Mouse (Mus musculus): ENCODE data around the gene Nxt1. TPM values are rescaled to one million over a fixed set of nuclear protein-coding genes. Genes with fewer than 3 reads are reported as not detected.

Nxt1 gene
- polyA plus RNA-seq, 1 experiment from 2014 or later: 54.6 TPM

DNA sequence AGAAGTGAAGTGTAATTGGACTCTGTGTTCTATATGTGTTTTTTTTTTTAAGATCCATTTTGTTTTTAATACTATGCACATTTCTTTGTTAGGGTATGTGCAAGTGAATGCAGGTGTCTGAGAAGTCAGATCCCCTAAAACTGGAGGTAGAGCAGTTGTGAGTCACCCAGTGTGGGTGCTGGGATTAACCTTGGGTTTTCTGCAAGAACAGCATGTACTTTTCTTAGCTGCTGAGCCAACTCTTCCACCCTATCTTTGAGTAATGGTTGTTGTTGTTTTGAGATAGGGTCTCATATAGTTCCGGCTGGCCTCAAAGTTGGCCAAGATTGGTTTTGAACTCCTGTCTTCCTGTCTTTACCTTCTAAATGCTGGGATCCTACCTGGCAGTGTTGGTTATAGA, 10.6 kb downstream of the Nxt1 start:
- 93% methylated on average over 1 of the region's 1 CpGs for WGBS

DNA sequence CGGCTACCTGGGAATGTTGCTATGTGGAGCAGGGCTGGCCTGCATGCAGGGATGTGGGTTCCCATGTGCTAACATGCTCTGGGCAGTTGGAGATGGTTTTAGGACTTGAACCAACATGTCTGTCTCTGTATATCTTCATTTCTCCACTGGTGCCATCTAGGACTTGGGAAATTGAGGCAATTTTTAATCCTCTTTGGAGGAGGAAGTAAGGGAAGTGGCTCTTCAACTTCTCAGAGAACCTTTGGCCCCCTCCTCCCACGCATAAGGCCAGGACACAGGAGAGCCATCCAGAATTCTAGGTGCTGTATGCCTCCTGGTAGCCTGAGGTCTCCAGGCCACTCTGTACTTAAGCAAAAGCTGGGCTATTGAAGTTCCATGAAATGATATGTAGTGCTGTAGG, 12.6 kb downstream of the Nxt1 start:
- Histone ChIP-seq H3K4me3 (replicated peaks; ENCODE audit: low read depth, low read length) (no peak overlapping the region), H3K4me2 (ENCODE audit: low read length) (no peak overlapping the region), H3K27ac (replicated peaks; ENCODE audit: low read depth, low read length) (no peak overlapping the region), H3K9ac (replicated peaks; ENCODE audit: low read length) (no peak overlapping the region), H3K9me3 (ENCODE audit: control insufficient read depth, low read length) (no peaks in the 10 kb centered on the region), H3K27me3 (ENCODE audit: control insufficient read depth, insufficient read depth, low read length) (no peaks in the 10 kb centered on the region), H3K4me1 (ENCODE audit: control insufficient read depth, insufficient read depth, low read length) (peaks cover 16% of the 10 kb centered on the region), H3K36me3 (ENCODE audit: control insufficient read depth, insufficient read depth, low read length) (peaks cover 58% of the 10 kb centered on the region)
- 98% methylated on average over 2 of the region's 2 CpGs for WGBS
- ATAC-seq (ENCODE audit: low FRiP score, low TSS enrichment): no peak
- no peak for DNase-seq

More for the DNA sequence above, 10.6 kb downstream of the Nxt1 start:
- H3K4me1 ChIP-seq (ENCODE audit: control insufficient read depth, insufficient read depth, low read length): peaks cover 31% of the 10 kb centered on the region
- H3K9me3 ChIP-seq (ENCODE audit: control insufficient read depth, low read length): no peaks in the 10 kb centered on the region
- no peak overlapping the region for H3K4me3 ChIP-seq (replicated peaks; ENCODE audit: low read depth, low read length)
- H3K4me2 ChIP-seq (ENCODE audit: low read length): no peak overlapping the region
- H3K36me3 ChIP-seq (ENCODE audit: control insufficient read depth, insufficient read depth, low read length): peaks cover 45% of the 10 kb centered on the region
- DNase-seq (no peak), ATAC-seq (ENCODE audit: low FRiP score, low TSS enrichment) (no peak)
- no peak overlapping the region for H3K9ac ChIP-seq (replicated peaks; ENCODE audit: low read length)
- H3K27ac ChIP-seq (replicated peaks; ENCODE audit: low read depth, low read length): no peak overlapping the region
- no peaks in the 10 kb centered on the region for H3K27me3 ChIP-seq (ENCODE audit: control insufficient read depth, insufficient read depth, low read length)

DNA sequence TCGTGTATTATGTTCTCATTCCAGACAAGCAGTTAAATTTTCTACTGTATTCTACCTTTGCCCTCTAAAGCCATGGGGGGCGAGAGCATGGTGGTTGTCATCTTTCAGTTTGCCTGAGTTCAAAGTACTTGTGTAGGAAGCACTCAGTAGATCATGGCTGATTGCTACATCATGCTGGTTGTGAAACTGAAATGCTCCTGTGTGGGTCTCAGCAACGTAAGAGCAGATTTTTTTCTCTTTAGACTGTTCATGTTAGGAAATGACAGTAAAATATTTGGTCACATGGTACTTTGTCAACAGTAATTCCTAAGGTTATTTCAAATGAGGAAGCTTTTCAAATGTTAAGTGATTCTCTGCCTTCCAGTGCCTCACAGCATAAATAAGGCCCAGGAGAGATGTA, 13.3 kb downstream of the Nxt1 start:
- ATAC-seq (ENCODE audit: low FRiP score, low TSS enrichment) (no peak), DNase-seq (no peak)
- H3K9me3 ChIP-seq (ENCODE audit: control insufficient read depth, low read length): no peaks in the 10 kb centered on the region
- H3K4me3 ChIP-seq (replicated peaks; ENCODE audit: low read depth, low read length): no peak overlapping the region
- H3K27me3 ChIP-seq (ENCODE audit: control insufficient read depth, insufficient read depth, low read length): no peaks in the 10 kb centered on the region
- no peak overlapping the region for H3K9ac ChIP-seq (replicated peaks; ENCODE audit: low read length)
- H3K27ac ChIP-seq (replicated peaks; ENCODE audit: low read depth, low read length): no peak overlapping the region
- no peak overlapping the region for H3K4me2 ChIP-seq (ENCODE audit: low read length)
- H3K36me3 ChIP-seq (ENCODE audit: control insufficient read depth, insufficient read depth, low read length): peaks cover 65% of the 10 kb centered on the region
- WGBS: 95% methylated on average over 3 of the region's 3 CpGs
- peaks cover 11% of the 10 kb centered on the region for H3K4me1 ChIP-seq (ENCODE audit: control insufficient read depth, insufficient read depth, low read length)

DNA sequence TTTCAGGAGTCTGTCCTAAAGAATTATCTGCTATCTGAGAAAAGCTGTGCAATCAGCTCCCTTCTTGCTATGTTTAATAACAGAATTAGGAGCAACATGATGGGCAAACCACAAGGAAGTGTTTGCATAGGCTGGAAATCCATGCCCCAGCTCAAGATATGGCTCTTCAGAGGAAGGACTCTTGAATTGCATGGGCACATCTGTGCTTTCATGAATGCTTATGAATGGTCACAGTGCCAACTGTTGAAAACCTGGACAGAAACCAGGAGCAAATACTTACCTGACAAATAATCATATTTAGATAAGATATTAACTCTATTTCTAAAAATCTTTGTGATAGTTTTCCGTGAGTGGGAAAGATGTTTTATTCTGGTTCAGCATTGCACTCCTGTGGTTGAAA, 14.5 kb downstream of the Nxt1 start:
- Histone ChIP-seq H3K4me3 (replicated peaks; ENCODE audit: low read depth, low read length) (no peak overlapping the region), H3K36me3 (ENCODE audit: control insufficient read depth, insufficient read depth, low read length) (peaks cover 76% of the 10 kb centered on the region), H3K4me2 (ENCODE audit: low read length) (no peak overlapping the region), H3K9me3 (ENCODE audit: control insufficient read depth, low read length) (no peaks in the 10 kb centered on the region), H3K27ac (replicated peaks; ENCODE audit: low read depth, low read length) (no peak overlapping the region), H3K9ac (replicated peaks; ENCODE audit: low read length) (no peak overlapping the region), H3K4me1 (ENCODE audit: control insufficient read depth, insufficient read depth, low read length) (peaks cover 7% of the 10 kb centered on the region), H3K27me3 (ENCODE audit: control insufficient read depth, insufficient read depth, low read length) (no peaks in the 10 kb centered on the region)
- DNase-seq (no peak), ATAC-seq (ENCODE audit: low FRiP score, low TSS enrichment) (no peak)
- 98% methylated on average over 1 of the region's 1 CpGs for whole genome bisulfite sequencing

DNA sequence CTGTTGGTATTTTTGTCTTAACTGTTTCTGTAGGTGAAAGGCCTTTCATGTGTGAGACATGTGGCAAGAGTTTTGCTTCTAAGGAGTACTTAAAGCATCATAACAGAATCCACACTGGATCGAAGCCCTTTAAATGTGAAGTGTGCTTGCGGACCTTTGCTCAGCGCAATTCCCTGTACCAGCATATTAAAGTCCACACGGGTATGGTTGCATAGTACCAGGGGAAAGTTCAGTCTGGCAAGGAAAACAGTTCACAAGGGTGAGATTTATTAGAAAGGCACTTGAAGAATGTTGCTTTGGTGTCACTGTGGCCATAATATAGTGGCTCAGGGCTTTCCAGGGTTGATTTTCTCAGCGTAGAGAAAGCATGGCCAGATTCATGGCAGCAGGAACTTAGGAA, 15.6 kb downstream of the Nxt1 start:
- Histone ChIP-seq H3K9me3 (ENCODE audit: control insufficient read depth, low read length) (no peaks in the 10 kb centered on the region), H3K27me3 (ENCODE audit: control insufficient read depth, insufficient read depth, low read length) (no peaks in the 10 kb centered on the region), H3K27ac (replicated peaks; ENCODE audit: low read depth, low read length) (no peak overlapping the region), H3K4me2 (ENCODE audit: low read length) (no peak overlapping the region), H3K4me1 (ENCODE audit: control insufficient read depth, insufficient read depth, low read length) (no peaks in the 10 kb centered on the region), H3K9ac (replicated peaks; ENCODE audit: low read length) (no peak overlapping the region), H3K4me3 (replicated peaks; ENCODE audit: low read depth, low read length) (no peak overlapping the region), H3K36me3 (ENCODE audit: control insufficient read depth, insufficient read depth, low read length) (peaks cover 82% of the 10 kb centered on the region)
- 94% methylated on average over 5 of the region's 5 CpGs for WGBS
- no peak for DNase-seq
- ATAC-seq (ENCODE audit: low FRiP score, low TSS enrichment): no peak

DNA sequence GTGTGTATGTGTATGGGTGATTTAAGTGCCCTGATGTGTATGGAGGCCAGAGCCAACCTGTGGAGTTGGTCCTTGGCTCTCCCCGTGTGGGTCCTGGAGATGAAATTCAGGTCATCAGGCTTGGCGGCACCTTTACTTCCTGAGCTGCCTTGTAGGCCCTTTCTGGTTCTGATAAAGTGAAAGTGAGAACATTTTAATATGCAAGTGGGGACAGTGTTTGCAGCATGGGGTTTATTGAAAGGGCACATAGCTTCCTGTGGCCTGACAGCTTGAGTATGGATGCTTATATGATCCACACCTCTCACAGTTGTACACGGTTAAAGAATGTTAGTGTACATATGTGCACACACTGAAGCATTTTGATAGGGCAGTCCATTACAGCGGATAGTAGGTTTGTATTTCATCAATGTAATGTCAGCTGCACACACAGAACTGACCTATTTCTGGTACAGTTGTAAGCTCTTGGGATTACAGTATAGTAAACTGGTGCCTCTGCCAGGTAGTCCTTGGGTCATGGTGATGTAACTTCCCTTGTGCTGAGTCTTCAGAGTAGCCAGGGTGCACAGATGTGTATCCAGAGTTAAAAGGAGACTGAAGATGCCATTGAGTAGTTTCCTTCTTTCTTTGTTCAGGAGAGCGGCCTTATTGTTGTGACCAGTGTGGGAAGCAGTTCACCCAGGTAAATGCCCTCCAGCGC, 17.2 kb downstream of the Nxt1 start:
- Histone ChIP-seq H3K4me2 (ENCODE audit: low read length) (no peak overlapping the region), H3K27me3 (ENCODE audit: control insufficient read depth, insufficient read depth, low read length) (no peaks in the 10 kb centered on the region), H3K27ac (replicated peaks; ENCODE audit: low read depth, low read length) (no peak overlapping the region), H3K4me3 (replicated peaks; ENCODE audit: low read depth, low read length) (no peak overlapping the region), H3K9ac (replicated peaks; ENCODE audit: low read length) (no peak overlapping the region), H3K4me1 (ENCODE audit: control insufficient read depth, insufficient read depth, low read length) (no peaks in the 10 kb centered on the region), H3K9me3 (ENCODE audit: control insufficient read depth, low read length) (no peaks in the 10 kb centered on the region), H3K36me3 (ENCODE audit: control insufficient read depth, insufficient read depth, low read length) (peaks cover 85% of the 10 kb centered on the region)
- DNase-seq (no peak), ATAC-seq (ENCODE audit: low FRiP score, low TSS enrichment) (no peak)
- 98% methylated on average over 6 of the region's 6 CpGs for WGBS

DNA sequence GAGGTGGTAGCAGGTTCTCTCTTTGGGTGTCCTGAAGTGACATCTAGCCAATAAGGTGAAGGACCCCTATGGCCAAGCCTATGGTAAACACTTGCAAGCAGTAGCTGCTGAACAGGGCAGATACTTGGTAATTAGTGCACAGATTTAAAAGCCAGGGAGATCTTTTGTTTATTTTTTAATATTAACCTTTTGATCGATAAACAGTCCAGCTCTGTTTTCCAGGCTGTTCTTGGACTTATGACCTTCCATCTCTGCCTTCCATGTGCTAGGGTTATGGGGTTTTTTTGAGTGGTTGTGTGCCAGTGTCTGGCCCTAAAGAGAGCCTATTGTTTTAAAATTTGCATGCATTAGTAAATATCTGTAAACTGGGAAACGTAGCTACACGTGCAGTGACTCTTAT, 17.9 kb downstream of the Nxt1 start:
- WGBS: 96% methylated on average over 3 of the region's 3 CpGs
- Histone ChIP-seq H3K4me1 (ENCODE audit: control insufficient read depth, insufficient read depth, low read length) (no peaks in the 10 kb centered on the region), H3K4me2 (ENCODE audit: low read length) (no peak overlapping the region), H3K4me3 (replicated peaks; ENCODE audit: low read depth, low read length) (no peak overlapping the region), H3K9me3 (ENCODE audit: control insufficient read depth, low read length) (no peaks in the 10 kb centered on the region), H3K27me3 (ENCODE audit: control insufficient read depth, insufficient read depth, low read length) (no peaks in the 10 kb centered on the region), H3K27ac (replicated peaks; ENCODE audit: low read depth, low read length) (no peak overlapping the region), H3K36me3 (ENCODE audit: control insufficient read depth, insufficient read depth, low read length) (peaks cover 85% of the 10 kb centered on the region), H3K9ac (replicated peaks; ENCODE audit: low read length) (no peak overlapping the region)
- DNase-seq: no peak
- no peak for ATAC-seq (ENCODE audit: low FRiP score, low TSS enrichment)

DNA sequence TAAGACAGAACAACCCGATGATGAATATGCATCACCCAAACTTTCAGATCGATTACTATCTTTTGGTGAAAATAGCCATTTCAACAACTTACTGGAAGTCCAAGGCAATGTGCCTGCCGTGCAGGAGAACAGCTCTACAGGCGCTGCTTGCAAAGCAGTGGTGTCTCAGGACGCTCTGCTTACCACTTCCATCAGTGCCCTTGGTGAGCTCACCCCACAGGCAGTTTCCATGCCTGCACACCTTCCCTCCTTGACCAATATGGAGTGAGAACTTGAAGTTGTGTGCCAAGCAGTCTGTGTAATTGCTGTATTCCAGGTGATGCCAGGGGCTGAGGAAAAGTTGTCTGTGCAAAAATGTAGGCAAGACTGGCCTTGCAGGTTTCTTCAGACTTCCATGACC, 18.4 kb downstream of the Nxt1 start:
- Histone ChIP-seq H3K36me3 (ENCODE audit: control insufficient read depth, insufficient read depth, low read length) (peaks cover 84% of the 10 kb centered on the region), H3K4me3 (replicated peaks; ENCODE audit: low read depth, low read length) (no peak overlapping the region), H3K27me3 (ENCODE audit: control insufficient read depth, insufficient read depth, low read length) (no peaks in the 10 kb centered on the region), H3K9me3 (ENCODE audit: control insufficient read depth, low read length) (no peaks in the 10 kb centered on the region), H3K4me1 (ENCODE audit: control insufficient read depth, insufficient read depth, low read length) (no peaks in the 10 kb centered on the region), H3K27ac (replicated peaks; ENCODE audit: low read depth, low read length) (no peak overlapping the region), H3K9ac (replicated peaks; ENCODE audit: low read length) (no peak overlapping the region), H3K4me2 (ENCODE audit: low read length) (no peak overlapping the region)
- DNase-seq: no peak
- WGBS: 95% methylated on average over 5 of the region's 5 CpGs
- no peak for ATAC-seq (ENCODE audit: low FRiP score, low TSS enrichment)

DNA sequence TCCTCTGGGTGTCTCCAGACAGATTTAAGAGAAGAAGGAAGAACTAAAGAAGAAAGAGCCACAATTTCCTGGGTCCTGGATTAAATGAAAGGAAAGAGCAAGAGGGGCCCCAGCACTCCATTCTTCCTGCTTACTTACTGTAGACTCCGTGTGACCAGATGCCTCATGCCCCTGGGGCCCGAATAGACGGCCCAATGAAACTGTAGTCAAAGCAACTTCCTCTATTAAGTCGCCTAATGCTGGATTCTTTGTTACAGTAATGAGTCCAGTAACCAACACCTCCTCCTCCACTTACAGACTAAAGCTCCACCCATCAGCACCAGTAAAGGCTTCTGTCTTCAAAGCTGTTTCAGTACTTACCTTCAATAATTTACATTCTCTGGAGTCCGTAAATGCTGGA, 26.2 kb downstream of the Nxt1 start:
- 92% methylated on average over 5 of the region's 5 CpGs for WGBS
- DNase-seq: no peak

More for the DNA sequence above, 26.2 kb downstream of the Nxt1 start:
- no peak overlapping the region for H3K4me3 ChIP-seq (replicated peaks; ENCODE audit: low read depth, low read length)
- H3K4me1 ChIP-seq (ENCODE audit: control insufficient read depth, insufficient read depth, low read length): no peaks in the 10 kb centered on the region
- no peak overlapping the region for H3K4me2 ChIP-seq (ENCODE audit: low read length)
- no peak overlapping the region for H3K9ac ChIP-seq (replicated peaks; ENCODE audit: low read length)
- no peaks in the 10 kb centered on the region for H3K27me3 ChIP-seq (ENCODE audit: control insufficient read depth, insufficient read depth, low read length)
- no peak overlapping the region for H3K27ac ChIP-seq (replicated peaks; ENCODE audit: low read depth, low read length)
- no peak for ATAC-seq (ENCODE audit: low FRiP score, low TSS enrichment)
- H3K9me3 ChIP-seq (ENCODE audit: control insufficient read depth, low read length): no peaks in the 10 kb centered on the region
- peaks cover 66% of the 10 kb centered on the region for H3K36me3 ChIP-seq (ENCODE audit: control insufficient read depth, insufficient read depth, low read length)

All from midbrain, embryonic 14.5 days (tissue).